Mouse (Mus musculus) gastrocnemius, postnatal 4 days (tissue): ENCODE measurements around the gene Ccdc47. TPM values are rescaled to one million over a fixed set of nuclear protein-coding genes. Genes with fewer than 3 reads are reported as not detected.

ENCODE experiments used
- DNase-seq, 2 experiments: peaks; one replicate each; pipeline ENCODE4 v3.0.0; 2021 to 2022; ENCODE audit warnings: low spot score in 2 of 2, mixed read lengths in 2 of 2
- total RNA-seq, 2 experiments: library from RNA; stranded (reverse); gene quantifications; 2 replicates each; pipeline ENCODE4 v1.2.3; 2021

Ccdc47 gene
- total RNA-seq, 2 experiments from 2014 or later = 72.7 to 74.6 TPM

DNA sequence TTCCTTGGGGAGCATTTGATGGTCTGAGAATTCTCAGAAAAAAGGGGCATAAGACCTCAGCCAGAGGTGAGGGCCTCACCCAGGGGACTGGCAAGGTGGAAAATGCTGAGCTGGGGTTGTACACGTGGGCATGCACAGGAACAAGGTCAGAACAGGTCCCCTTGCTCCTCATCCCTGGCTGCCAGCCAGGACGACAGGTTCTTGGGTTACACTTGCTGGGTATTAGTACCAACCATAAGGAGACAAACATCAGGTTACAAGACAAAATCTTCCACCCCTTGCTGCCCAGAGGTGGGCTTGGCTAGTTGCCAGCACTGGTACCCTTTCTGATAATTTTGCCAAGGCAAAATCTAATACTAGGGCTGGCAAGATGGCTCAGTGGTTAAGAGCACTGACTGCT is 53.9 kb downstream of the Ccdc47 start:
- no peak for DNase-seq

DNA sequence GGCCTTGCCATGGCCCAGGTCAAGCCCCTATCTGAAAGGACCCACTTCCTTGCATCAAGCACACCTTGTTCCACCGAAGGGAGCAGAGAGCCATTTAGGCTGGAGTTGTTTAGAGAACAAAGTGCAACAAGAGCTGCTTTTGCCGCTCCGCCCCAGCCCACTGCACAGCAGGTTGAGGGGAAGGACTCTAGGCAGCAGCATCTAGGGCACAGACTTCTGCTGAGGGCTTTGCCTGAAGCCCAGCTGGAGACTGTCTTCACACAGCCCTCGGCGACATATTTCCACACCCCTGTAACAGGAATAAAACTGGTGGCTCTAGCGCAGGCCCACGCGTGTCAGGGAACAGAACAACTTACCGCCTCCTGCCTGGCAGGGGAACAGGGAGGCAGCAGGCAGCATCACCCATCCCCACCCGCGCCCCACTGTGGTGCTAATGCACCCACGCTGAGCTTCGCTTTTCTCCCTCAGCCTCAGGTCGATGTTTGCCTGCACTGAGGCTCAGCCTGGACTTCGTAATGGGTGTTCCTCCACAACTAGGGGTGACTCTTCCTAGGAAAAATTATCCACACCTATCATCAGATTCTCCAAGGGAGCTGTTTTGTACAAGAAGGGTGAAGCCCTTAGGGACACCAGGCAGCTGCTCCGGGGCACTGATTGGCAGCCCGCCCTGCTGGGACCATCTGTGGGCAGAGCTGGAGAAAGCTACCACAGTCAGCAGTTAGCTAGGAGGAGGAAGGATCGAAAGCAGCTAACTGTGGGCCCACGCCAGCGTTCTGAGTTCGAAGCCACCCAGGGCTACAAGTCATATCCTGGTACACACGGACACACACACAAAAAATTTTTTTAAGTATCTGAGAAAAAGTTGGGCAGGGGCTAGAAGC is 55.1 kb downstream of the Ccdc47 start, which contains the start of the genes Gm10840 and Limd2:
Gene Gm10840, plus strand, starts transcription at position 10 of the 881 bp plus-strand sequence.
Gene Limd2, minus strand, starts transcription at position 20 of the 881 bp plus-strand sequence.
- DNase-seq = peak in 1 of 2 experiments; percentile 43

DNA sequence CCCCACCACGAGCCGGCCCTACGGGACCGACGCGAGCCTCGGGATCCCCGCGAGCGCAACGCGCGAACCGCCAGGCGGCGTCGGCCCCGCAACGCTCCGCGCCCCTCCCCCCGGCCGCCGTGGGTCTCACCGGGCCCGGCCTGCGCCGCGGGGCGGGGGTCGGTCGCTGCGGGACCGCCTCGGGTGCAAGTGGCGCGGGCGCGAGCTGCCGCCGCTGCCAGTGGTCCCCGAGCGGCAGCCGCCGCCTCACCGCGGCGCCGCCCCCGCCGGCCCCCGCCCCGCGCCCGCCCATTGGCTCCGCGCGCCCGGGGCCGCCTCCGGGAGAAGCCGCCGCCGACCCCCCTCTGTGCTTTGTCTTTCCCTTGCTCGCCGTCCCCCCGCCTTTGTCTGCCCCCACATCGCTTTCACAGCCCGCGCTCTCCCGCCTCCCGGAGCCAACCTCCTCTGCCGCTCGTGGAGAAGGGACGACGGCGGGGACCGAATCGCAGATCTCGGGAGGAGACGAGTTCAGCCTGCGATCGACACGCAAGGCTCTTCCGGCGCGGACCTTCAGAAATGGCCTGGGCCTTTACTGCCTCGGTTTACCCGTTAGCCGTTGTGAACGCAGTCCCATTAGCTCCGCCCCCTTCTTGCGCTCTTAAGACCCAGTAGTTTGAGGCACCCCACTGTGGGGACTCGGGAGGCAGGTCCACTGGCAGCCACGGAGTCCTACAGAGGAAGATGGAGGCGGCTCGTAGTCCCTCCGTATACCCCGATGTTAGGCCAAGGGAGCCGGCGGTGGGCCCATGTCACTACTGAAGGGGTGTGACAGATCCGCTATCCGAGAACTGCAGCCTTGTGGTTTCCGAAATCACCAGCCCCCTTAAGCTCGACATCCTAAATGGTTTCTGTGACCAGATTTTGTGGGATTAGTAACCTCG is 56.0 kb downstream of the Ccdc47 start:
- peak; percentile 71 to 79 for DNase-seq

DNA sequence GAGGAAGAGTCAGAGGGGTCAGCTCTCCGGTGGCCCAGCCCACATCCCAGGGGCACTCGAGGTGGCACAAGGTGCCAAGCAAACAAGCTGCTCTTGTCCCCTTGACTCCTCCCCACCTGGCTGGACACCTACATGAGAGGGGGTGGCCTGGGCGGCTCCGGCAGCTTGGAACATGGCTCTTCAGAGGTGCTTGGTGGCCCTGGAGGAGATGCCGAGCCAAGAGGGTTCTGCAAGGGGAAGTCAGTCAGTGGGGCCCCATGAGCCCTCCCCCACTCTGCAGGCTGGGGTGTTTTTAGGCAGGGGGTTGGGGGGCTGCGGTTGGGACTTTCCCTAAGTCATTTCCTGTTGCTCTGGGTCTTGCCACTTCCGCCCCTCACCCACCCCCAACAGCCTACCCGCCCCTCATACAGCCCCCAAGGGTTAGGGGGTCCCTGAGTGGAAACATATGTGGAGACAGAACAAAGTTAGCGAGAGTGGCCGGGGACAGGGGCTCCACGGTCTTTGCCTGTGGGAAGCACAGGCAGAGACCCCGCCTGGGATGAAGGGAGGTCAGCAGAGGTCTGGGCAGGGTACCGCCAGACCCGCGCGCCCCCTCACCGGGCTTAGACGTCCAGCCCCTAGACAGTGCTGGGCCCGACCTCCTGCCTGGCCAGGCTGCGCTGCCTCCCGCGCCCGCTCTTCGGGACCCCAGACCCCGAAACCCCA is 56.8 kb downstream of the Ccdc47 start:
- peak in 1 of 2 experiments; percentile 41 for DNase-seq

DNA sequence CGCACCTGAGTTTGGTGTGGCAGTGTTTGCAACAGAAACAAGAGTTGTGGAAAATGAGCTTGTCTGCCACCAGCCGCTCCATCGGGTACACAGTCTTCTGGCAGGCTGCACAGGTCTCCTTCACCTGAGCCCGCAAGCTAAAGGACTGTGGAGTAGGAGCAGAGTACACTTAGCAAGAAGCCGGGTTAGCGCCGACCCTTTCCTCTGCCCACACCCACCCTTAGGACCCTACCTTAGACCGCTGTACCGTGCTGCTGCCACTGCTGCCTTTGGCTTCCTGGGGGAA is 57.3 kb downstream of the Ccdc47 start:
- DNase-seq = no peak

DNA sequence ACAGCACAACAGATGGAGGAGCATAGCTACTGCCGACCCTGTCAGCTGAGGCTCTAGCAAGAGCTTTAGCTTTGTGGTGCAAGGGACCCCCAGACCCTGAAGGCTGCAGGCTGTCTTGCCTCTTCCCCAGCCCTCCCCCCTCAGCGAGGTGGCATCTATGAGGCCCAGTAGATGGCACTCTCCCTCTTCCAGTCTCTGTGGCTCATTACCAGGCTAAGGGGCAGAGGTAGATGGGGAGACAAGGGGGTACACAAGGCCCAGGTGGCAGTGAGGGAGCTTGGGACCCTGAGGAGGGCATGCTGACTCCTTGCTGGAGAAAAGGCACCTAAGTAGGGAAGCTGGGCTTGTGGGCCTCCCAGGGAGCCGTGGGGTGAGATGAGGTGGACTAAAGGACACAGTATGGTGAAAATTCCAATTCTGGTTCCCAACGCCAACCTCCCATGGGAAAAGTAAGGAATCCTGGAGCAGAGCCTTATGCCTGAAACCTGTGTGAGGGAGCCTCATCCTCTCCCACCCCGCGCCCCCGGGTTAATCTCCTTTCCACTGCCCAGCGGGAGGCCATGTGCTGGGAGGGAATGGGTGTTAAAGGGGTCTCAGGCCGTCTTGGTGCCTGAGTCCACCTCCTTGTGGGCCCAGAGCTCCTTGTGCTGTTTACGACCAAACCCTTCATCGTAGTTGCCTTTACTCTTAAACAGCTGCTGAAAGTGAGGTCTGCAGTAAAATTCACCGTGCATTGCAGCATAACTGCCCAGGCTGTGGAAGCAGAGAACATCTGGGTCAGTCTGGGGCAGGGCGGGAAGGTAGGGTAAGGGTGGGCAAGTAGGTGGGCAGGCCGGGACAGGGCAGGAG is 57.8 kb downstream of the Ccdc47 start:
- peak in 1 of 2 experiments; percentile 21 for DNase-seq

DNA sequence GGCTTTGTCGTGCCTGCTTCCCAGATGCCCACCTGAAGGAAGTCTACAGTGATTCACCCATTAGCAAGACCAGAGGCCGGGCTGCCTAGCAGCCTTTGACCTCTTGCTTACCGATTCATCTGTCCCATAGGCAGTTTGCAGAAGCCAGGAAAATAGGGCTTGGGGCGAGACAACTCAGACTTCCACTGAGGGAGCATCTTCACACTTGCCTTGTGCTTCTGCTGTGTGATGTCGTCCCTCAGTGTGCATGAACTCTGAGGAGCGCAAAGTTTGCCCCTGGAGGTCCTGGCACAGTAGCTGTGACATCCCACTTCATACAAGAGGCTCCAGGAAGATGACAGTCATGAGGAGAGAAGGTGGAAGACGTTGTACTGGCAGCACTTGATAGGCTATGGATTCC is 59.0 kb downstream of the Ccdc47 start:
- no peak for DNase-seq

DNA sequence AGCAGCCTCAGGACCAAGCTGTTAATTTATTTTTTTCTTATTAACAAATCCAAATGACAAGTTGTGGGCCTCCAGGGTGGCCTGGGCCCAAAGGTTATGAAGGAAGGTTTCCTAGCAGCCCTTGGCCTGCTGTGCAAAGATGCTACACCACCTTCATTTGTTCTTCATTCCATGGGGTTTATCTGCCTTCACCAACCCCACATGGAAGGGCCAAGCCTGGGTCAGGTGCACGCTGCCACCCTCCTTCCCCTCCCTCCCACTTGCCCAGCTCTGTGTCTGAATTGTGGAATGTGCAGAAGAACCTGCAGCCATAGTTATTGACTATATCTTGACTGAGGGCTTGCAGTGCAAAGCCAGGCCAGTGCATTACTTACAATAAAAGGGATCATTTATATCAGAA is 59.9 kb downstream of the Ccdc47 start:
- DNase-seq = no peak

DNA sequence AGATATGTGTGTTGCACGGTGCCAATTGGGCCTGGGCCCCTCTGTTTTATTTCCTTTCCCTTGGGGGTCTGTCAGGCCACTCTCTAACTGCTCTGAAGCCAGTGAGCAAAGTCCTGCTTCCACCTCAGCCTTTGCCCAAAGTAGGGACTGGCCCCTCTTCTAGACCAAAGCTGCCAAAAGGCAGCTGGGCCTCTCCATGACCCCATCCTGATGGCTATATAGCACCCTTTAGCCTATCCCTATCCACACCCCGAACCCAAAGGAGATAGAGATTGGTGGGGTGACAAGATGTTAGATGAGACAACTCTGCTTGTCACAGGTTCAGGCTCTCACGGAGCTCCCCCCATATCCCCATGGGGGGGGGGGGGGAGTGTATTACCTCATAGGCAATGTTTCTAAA is 60.4 kb downstream of the Ccdc47 start:
- no peak for DNase-seq

DNA sequence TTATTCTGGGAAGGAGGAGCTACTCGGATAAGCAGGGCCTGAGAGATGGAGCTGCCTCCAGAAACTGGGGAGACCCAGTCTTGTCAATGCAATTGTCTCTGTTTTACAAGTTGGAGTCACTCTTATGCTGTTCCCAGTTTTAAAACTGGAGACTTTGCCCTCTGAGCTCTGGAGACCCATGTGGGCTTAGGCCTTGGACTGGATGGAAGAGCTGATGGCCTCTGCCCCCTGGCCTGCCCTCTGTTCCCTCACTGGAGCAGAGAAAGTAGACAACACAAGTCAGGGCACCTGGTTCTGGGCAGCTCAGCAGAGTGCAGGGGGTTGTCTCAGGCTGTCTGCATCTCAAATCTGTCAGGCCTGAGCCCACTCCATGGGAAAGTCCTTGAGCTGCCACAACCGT is 61.4 kb downstream of the Ccdc47 start:
- DNase-seq = no peak

DNA sequence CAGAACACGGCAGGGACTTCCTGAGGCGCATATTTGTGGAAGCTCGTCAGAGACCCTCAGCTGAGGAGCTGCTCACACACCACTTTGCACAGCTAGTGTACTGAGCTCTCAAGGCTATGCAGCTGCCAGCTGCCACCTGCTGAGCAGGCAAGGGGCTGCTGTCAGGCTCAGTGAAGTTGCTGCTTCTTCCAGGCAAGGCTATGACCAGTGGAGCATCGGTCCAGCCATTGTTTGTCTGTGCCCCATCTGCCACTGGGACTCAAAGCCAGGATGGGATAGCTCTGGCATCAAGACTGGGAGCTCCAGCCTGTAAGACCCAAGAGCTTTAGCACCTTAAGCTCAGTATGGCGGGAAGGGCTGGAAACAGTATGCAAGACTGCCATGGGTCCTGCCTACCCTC is 62.1 kb downstream of the Ccdc47 start:
- no peak for DNase-seq

DNA sequence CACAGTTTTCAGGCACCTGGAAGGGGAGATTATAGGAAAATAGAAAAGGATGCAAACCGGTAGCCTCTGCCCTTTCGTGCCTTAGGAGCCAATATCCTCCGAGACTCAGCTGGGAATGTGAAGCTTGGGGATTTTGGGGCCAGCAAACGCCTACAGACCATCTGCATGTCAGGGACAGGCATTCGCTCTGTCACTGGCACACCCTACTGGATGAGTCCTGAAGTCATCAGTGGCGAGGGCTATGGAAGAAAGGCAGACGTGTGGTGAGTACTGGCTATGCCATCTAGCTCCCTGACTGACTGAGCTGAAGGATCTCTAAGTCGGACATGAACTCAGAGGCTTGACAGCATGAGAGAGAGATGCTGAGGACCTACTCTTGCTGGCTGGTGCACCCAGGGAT is 64.0 kb downstream of the Ccdc47 start:
- DNase-seq = no peak

DNA sequence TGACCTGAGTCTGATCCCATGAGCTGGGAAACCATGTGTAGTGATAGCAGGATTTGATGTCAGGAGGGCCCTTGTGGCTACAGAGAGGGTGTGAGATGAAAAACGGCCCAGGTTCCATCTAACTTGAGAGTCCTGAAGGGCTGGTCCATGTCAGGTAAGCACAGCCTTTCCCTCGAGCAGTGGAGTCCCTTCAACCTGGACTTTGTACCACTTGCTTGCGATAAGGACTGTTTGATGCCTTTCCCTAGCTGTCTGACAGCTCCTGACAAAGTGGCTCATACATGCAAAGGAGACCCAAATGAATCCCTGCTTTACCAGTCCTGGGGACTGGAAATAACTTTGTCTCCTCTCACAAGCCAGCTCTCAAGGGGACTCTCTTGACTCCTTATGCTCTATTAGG is 64.9 kb downstream of the Ccdc47 start:
- no peak for DNase-seq

Other genes with a start within 250 kb of the Ccdc47 start
- gene Ace, start 248.4 kb downstream of the Ccdc47 start, total RNA-seq = 10 to 100 TPM; 23.0 to 35.7 TPM
- not detected for gene Ace3, start 221.7 kb downstream of the Ccdc47 start, total RNA-seq
- gene Kcnh6, start 208.2 kb downstream of the Ccdc47 start, total RNA-seq = under 1 TPM in 1 of 2 experiments, not detected in 1; 0.31 TPM
- gene Dcaf7, start 179.5 kb downstream of the Ccdc47 start, total RNA-seq = 10 to 100 TPM; 60.3 to 60.5 TPM
- gene Taco1, start 150.3 kb downstream of the Ccdc47 start, total RNA-seq = 10 to 100 TPM; 19.6 to 19.8 TPM
- 10 to 100 TPM; 45.9 to 47.1 TPM for gene Map3k3, start 131.7 kb downstream of the Ccdc47 start, total RNA-seq
- not detected for gene Gm10840, start 55.5 kb downstream of the Ccdc47 start, total RNA-seq
- 10 to 100 TPM; 35.8 to 40.7 TPM for gene Limd2, start 55.5 kb downstream of the Ccdc47 start, total RNA-seq
- gene Strada, start 14.2 kb downstream of the Ccdc47 start, total RNA-seq = 10 to 100 TPM; 26.4 to 32.3 TPM
- 10 to 100 TPM; 46.1 to 47.3 TPM for gene Ddx42, start 582 bp upstream of the Ccdc47 start, total RNA-seq
- 10 to 100 TPM; 32.6 to 34.6 TPM for gene Ftsj3, start 39.7 kb upstream of the Ccdc47 start, total RNA-seq
- 100 to 1,000 TPM; 123 to 146 TPM for gene Psmc5, start 39.8 kb upstream of the Ccdc47 start, total RNA-seq
- 10 to 100 TPM; 36.6 to 38.1 TPM for gene Smarcd2, start 56.6 kb upstream of the Ccdc47 start, total RNA-seq
- gene Tcam1, start 60.3 kb upstream of the Ccdc47 start, total RNA-seq = under 1 TPM; 0.12 to 0.29 TPM
- gene Gh, start 85.5 kb upstream of the Ccdc47 start, total RNA-seq = not detected
- 1 to 10 TPM; 1.3 to 1.5 TPM for gene Cd79b, start 98.4 kb upstream of the Ccdc47 start, total RNA-seq
- gene Scn4a, start 136.9 kb upstream of the Ccdc47 start, total RNA-seq = 10 to 100 TPM; 81.7 to 86.7 TPM
- gene Prr29, start 149.1 kb upstream of the Ccdc47 start, total RNA-seq = 10 to 100 TPM; 13.6 to 18.1 TPM
- gene Icam2, start 171.7 kb upstream of the Ccdc47 start, total RNA-seq = 10 to 100 TPM; 18.7 to 19.9 TPM